Mouse (Mus musculus) MEL (cell line): Measurements from ENCODE around the gene Iqcd. TPM values are rescaled to one million over a fixed set of nuclear protein-coding genes. Genes with fewer than 3 reads are reported as not detected.

ENCODE experiments used
- DNase-seq: peaks from one replicate; pipeline ENCODE4 v3.0.0; 2011; ENCODE audit warnings: low read depth, low spot score
- H3K27ac ChIP-seq: 2 replicates; pipeline ENCODE4 v1.5.1; 2012; ENCODE audit warnings: low read depth, mild to moderate bottlenecking, control low read depth, low read length, moderate library complexity; ENCODE audit not compliant: control insufficient read depth
- H3K27me3 ChIP-seq, 2 experiments: fragments of 150-350 bp in 1 of 2; sonication (generic) in 1 of 2; 2 replicates each; pipeline ENCODE4 v1.6.1; 2012; ENCODE audit warnings: low read length in 2 of 2, mild to moderate bottlenecking in 2 of 2, improper control_type of control experiment in 1 of 2, moderate library complexity in 1 of 2; ENCODE audit not compliant: insufficient read depth in 2 of 2, control insufficient read depth in 1 of 2
- H3K36me3 ChIP-seq, 2 experiments: 2 replicates each; pipeline ENCODE4 v1.6.1; 2012 to 2014; ENCODE audit warnings: low read length in 2 of 2, improper control_type of control experiment in 1 of 2, inconsistent platforms in 1 of 2, mild to moderate bottlenecking in 1 of 2; ENCODE audit not compliant: insufficient read depth in 2 of 2, control insufficient read depth in 1 of 2
- H3K4me1 ChIP-seq, 2 experiments: fragments of 150-350 bp in 1 of 2; sonication (generic) in 1 of 2; 2 replicates each; pipeline ENCODE4 v1.6.1; 2012; ENCODE audit warnings: low read length in 2 of 2, improper control_type of control experiment in 1 of 2, mild to moderate bottlenecking in 1 of 2; ENCODE audit not compliant: insufficient read depth in 2 of 2, control insufficient read depth in 1 of 2
- H3K4me3 ChIP-seq, 2 experiments: fragments of 150-350 bp in 1 of 2; sonication (generic) in 1 of 2; 2 replicates each; pipeline ENCODE4 v1.5.1; 2012; ENCODE audit warnings: low read depth in 2 of 2, low read length in 2 of 2, mild to moderate bottlenecking in 2 of 2, moderate library complexity in 2 of 2, control low read depth in 1 of 2, improper control_type of control experiment in 1 of 2; ENCODE audit not compliant: control insufficient read depth in 1 of 2, insufficient read depth in 1 of 2
- H3K79me2 ChIP-seq: 2 replicates; pipeline ENCODE4 v1.6.1; 2012; ENCODE audit warnings: mild to moderate bottlenecking, low read length, moderate library complexity; ENCODE audit not compliant: control insufficient read depth, poor library complexity, insufficient read depth
- H3K9ac ChIP-seq: 2 replicates; pipeline ENCODE4 v1.6.1; 2012; ENCODE audit warnings: low read depth, mild to moderate bottlenecking, control low read depth, low read length, moderate library complexity; ENCODE audit not compliant: control insufficient read depth, poor library complexity, severe bottlenecking
- H3K9me3 ChIP-seq: fragments of 150-350 bp; sonication (generic); replicated peaks from 2 replicates; pipeline ENCODE4 v1.6.1; 2012; ENCODE audit warnings: mild to moderate bottlenecking, low read length, improper control_type of control experiment, moderate library complexity; ENCODE audit not compliant: insufficient read depth
- BHLHE40 ChIP-seq: IDR thresholded peaks from 2 replicates; pipeline ENCODE4 v1.6.1; 2012; ENCODE audit warnings: low read depth, mild to moderate bottlenecking, inconsistent platforms, low read length, improper control_type of control experiment, borderline replicate concordance
- CHD2 ChIP-seq: IDR thresholded peaks from 2 replicates; pipeline ENCODE4 v1.6.1; 2011; ENCODE audit warnings: low read length, improper control_type of control experiment
- EP300 ChIP-seq, 2 experiments: IDR thresholded peaks; 2 replicates each; pipeline ENCODE4 v1.6.1; 2011; ENCODE audit warnings: improper control_type of control experiment in 2 of 2, low read length in 2 of 2, low read depth in 1 of 2, mild to moderate bottlenecking in 1 of 2
- GATA1 ChIP-seq: IDR thresholded peaks from 2 replicates; pipeline ENCODE4 v1.6.1; 2011; ENCODE audit warnings: low read depth, low read length, improper control_type of control experiment
- JUND ChIP-seq: IDR thresholded peaks from 2 replicates; pipeline ENCODE4 v1.6.1; 2011; ENCODE audit warnings: low read depth, mild to moderate bottlenecking, improper control_type of control experiment, low read length
- MXI1 ChIP-seq: IDR thresholded peaks from 2 replicates; pipeline ENCODE4 v1.6.1; 2011; ENCODE audit warnings: mild to moderate bottlenecking, low read depth, low read length, improper control_type of control experiment
- MYB ChIP-seq: IDR thresholded peaks from 2 replicates; pipeline ENCODE4 v1.6.1; 2011; ENCODE audit warnings: mild to moderate bottlenecking, low read depth, low read length, improper control_type of control experiment
- SIN3A ChIP-seq: IDR thresholded peaks from 2 replicates; pipeline ENCODE4 v1.6.1; 2012; ENCODE audit warnings: low read length, improper control_type of control experiment, inconsistent platforms
- SMC3 ChIP-seq: IDR thresholded peaks from 2 replicates; pipeline ENCODE4 v1.6.1; 2011; ENCODE audit warnings: low read depth, low read length, improper control_type of control experiment
- TAL1 ChIP-seq: IDR thresholded peaks from 2 replicates; pipeline ENCODE4 v1.6.1; 2012; ENCODE audit warnings: mild to moderate bottlenecking, inconsistent platforms, low read length, moderate library complexity, mixed read lengths
- TBP ChIP-seq: IDR thresholded peaks from 2 replicates; pipeline ENCODE4 v1.8.0; 2011; ENCODE audit warnings: low read depth, low read length, improper control_type of control experiment
- ZKSCAN1 ChIP-seq: IDR thresholded peaks from 2 replicates; pipeline ENCODE4 v1.6.1; 2012; ENCODE audit warnings: low read depth, mild to moderate bottlenecking, inconsistent platforms, low read length, improper control_type of control experiment, moderate library complexity
- polyA plus RNA-seq, 2 experiments: library from polyadenylated mRNA; stranded (reverse) in 1 of 2; unstranded in 1 of 2; fragments of >175 nt in 1 of 2; fragments of >200 nt in 1 of 2; gene quantifications; 2 replicates each; pipeline versions ENCODE4 v1.2.1 to v1.2.4; 2012; ENCODE audit warnings: low replicate concordance in 2 of 2, low read depth in 1 of 2; ENCODE audit not compliant: insufficient read length in 2 of 2, insufficient read depth in 1 of 2, missing spikeins in 1 of 2
- total RNA-seq: library from RNA; depleted of rRNA; stranded (reverse); fragments of 300-350 nt; gene quantifications from 2 replicates; pipeline ENCODE4 v1.2.3, GENCODE M21; 2012

Gene Iqcd
- total and polyA plus RNA-seq, 3 experiments: 1.1 to 2.2 TPM; not detected in 1

DNA sequence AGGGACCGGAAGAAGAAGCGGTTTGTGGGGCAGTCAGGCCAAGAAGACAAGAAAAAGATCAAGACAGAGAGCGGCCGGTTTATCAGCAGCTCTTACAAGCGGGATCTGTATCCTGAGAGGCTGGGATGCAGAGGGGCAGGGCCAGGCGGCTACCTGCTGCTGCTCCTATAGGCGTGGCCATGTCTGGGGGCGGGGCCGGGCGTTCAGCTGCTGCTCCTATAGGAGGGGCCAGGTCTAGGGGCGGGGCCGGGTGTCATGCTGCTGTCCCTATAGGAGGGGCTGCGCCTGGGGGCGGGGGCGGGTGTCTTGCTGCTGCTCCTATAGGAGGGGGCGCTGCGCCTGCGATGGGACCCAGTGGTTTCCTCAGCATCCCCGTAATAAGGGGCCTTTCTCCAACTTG is 37.6 kb downstream of the Iqcd start:
- Histone ChIP-seq H3K27me3 (no peaks in the 10 kb centered on the region), H3K4me1 (peaks cover 0 to 11% of the 10 kb centered on the region in 2 experiments; a peak in 2 of 4 replicates), H3K9me3 (no peaks in the 10 kb centered on the region), H3K4me3 (no peak overlapping the region), H3K9ac (no peak overlapping the region), H3K79me2 (no peaks in the 10 kb centered on the region), H3K27ac (no peak overlapping the region), H3K36me3 (peaks cover 6 to 8% of the 10 kb centered on the region in 2 experiments)
- DNase-seq: peak; percentile 65
- no peak for TF ChIP-seq JUND

DNA sequence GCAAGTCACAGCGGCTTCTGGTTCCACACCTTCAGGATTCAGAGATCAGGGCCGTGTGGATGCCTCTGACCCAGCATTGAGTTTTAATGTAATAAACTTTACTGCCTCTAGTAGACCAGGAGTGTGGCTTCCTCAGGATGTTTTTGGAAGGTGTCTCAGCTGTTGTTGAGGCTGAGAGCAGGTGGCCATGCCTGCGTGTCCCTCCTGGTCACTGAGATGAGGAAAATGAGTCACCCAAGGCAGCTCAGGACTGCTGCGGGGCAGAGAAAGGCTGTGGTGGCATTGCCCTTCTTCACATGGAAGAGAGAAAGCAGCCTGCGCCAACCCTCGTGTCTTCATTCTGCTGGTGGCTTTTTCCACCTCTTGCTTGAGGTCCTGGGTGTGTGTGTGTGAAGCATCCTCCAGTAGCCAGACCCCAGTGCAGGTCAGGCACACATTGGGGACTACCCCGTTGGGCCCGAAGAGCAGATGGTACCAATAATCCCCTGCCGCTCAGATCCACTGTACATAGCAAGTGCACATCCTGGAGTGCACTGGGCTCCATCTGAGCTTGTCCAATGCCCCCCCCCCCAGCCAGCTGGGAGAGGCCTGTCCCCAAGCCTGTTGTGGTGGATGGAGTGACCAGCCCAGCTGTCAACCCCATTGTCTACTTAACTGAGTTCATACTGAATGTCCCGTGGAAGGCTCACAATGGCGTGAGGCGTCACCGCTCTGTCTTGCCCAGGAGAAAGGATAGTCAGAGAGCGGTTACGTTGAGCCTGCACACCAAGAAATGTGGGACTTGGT is 38.9 kb downstream of the Iqcd start:
- Histone ChIP-seq H3K4me3 (no peak overlapping the region), H3K27me3 (no peaks in the 10 kb centered on the region), H3K27ac (no peak overlapping the region), H3K9me3 (no peaks in the 10 kb centered on the region), H3K9ac (no peak overlapping the region), H3K36me3 (peaks cover 3 to 8% of the 10 kb centered on the region in 2 experiments), H3K4me1 (peaks cover 0 to 11% of the 10 kb centered on the region in 2 experiments; a peak in 2 of 4 replicates), H3K79me2 (no peaks in the 10 kb centered on the region)
- DNase-seq: no peak
- TF ChIP-seq SIN3A (no peak), MXI1 (no peak), BHLHE40 (no peak), ZKSCAN1 (no peak), TAL1 (no peak), TBP (no peak), MYB (no peak), SMC3 (no peak), JUND (no peak), CHD2 (no peak), EP300 (IDR thresholded peaks at IDR 0.05; ENCODE audit: low read depth in 1 of 2, low read length in 2 of 2) (no peak)

DNA sequence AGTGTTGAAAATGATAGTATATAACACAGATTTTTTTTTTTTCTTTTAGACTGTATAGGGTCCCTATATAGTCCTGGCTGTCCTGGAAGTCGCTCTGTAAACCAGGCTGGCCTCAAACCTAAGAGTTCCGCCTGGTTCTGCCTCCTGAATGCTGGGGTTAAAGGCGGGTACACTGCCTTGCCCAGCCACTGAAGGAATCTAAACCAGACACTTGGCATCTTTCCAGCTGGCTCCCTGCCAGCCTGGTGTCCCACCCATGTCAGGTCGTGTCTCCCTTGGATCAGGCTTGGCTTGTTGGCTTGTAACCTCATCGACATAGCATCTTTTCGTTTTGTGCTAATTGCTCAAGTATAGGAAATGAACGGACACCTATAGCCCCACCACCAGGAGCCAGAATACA is 39.8 kb downstream of the Iqcd start:
- Histone ChIP-seq H3K27ac (no peak overlapping the region), H3K9me3 (no peaks in the 10 kb centered on the region), H3K36me3 (peaks cover 3 to 8% of the 10 kb centered on the region in 2 experiments), H3K4me1 (peaks cover 0 to 11% of the 10 kb centered on the region in 2 experiments; a peak in 2 of 4 replicates), H3K9ac (no peak overlapping the region), H3K27me3 (no peaks in the 10 kb centered on the region), H3K79me2 (no peaks in the 10 kb centered on the region), H3K4me3 (no peak overlapping the region)
- DNase-seq: peak; percentile 66
- no peak for TF ChIP-seq GATA1
